Mouse (Mus musculus) megakaryocyte, embryonic 14.5 days (primary cell): Measurements from ENCODE around the gene Vps45. TPM values are rescaled to one million over a fixed set of nuclear protein-coding genes. Genes with fewer than 3 reads are reported as not detected.

Source experiments
- H3K27me3 ChIP-seq: replicated peaks from 2 replicates; pipeline ENCODE3; 2012; ENCODE audit warnings: inconsistent platforms
- H3K36me3 ChIP-seq: replicated peaks from 2 replicates; pipeline ENCODE3; 2012; ENCODE audit warnings: low read length, inconsistent platforms, mixed read lengths
- H3K4me1 ChIP-seq: 2 replicates; pipeline ENCODE4 v1.6.1; 2012; ENCODE audit warnings: inconsistent platforms
- H3K4me3 ChIP-seq: replicated peaks from 2 replicates; pipeline ENCODE3; 2012; ENCODE audit warnings: moderate library complexity, mild to moderate bottlenecking, inconsistent platforms
- H3K9me3 ChIP-seq: 2 replicates; pipeline ENCODE4 v1.6.1; 2012; ENCODE audit warnings: inconsistent platforms
- FLI1 ChIP-seq: IDR thresholded peaks from 2 replicates; pipeline ENCODE4 v1.6.1; 2012; ENCODE audit warnings: low read length, inconsistent platforms, mixed read lengths
- GATA1 ChIP-seq: IDR thresholded peaks from 3 replicates; pipeline ENCODE4 v1.6.1; 2012; ENCODE audit warnings: mixed read lengths, low read length, inconsistent platforms, borderline replicate concordance
- polyA plus RNA-seq: library from polyadenylated mRNA; stranded (reverse); fragments of >175 nt; gene quantifications from 2 replicates; pipeline ENCODE4 v1.2.3, GENCODE M21; 2012; ENCODE audit warnings: low replicate concordance; ENCODE audit not compliant: insufficient read depth

The Vps45 gene
- polyA plus RNA-seq, 1 experiment: 19.4 TPM

- TF ChIP-seq GATA1 (no peak), FLI1 (no peak)
- Histone ChIP-seq H3K4me3 (peak overlapping the region; percentile 84), H3K36me3 (peaks cover 28% of the 10 kb centered on the region), H3K9me3 (no peaks in the 10 kb centered on the region), H3K27me3 (no peaks in the 10 kb centered on the region), H3K4me1 (peaks cover 75% of the 10 kb centered on the region)
Measured at GRCm38 (mm10) chr3:96001560-96001959, 56.7 kb downstream of the Vps45 start.

- Histone ChIP-seq H3K9me3 (no peaks in the 10 kb centered on the region), H3K27me3 (no peaks in the 10 kb centered on the region), H3K4me1 (peaks cover 80% of the 10 kb centered on the region), H3K4me3 (peak overlapping the region; percentile 83), H3K36me3 (peaks cover 28% of the 10 kb centered on the region)
- no peak for TF ChIP-seq GATA1
- TF ChIP-seq FLI1: no peak
Measured at GRCm38 (mm10) chr3:96000921-96001501, 57.3 kb downstream of the Vps45 start.

DNA sequence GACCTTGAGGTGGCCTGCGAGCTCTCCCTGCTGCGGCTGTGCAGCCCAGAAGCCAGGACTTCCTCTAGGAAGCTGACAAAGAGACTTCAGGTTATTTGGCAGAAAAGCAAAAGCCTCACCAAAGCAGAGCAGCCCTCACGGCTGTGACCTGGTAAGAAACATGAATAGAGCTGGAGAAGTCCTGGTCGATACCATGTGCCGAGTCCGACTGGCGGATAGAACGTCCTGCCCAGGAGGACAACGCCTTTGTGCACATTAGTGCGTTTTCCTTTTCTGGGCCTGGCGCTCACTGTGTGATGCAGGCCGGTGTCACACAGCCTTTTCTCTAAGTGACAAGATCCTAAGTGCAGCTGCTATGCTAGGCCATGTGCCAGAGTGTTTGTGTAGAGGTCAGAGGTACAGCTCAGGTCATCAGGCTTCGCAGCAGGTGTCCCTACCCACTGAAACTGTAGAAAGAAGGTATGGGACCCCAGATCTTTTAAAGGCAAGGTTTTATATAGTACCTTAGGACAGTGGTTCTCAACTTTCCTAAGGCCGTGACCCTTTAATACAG, 58.1 kb downstream of the Vps45 start:
- H3K36me3 ChIP-seq: peaks cover 23% of the 10 kb centered on the region
- no peaks in the 10 kb centered on the region for H3K27me3 ChIP-seq
- H3K4me1 ChIP-seq: peaks cover 81% of the 10 kb centered on the region
- peak overlapping the region; percentile 65 for H3K4me3 ChIP-seq
- H3K9me3 ChIP-seq: no peaks in the 10 kb centered on the region
- TF ChIP-seq GATA1 (no peak), FLI1 (no peak)

DNA sequence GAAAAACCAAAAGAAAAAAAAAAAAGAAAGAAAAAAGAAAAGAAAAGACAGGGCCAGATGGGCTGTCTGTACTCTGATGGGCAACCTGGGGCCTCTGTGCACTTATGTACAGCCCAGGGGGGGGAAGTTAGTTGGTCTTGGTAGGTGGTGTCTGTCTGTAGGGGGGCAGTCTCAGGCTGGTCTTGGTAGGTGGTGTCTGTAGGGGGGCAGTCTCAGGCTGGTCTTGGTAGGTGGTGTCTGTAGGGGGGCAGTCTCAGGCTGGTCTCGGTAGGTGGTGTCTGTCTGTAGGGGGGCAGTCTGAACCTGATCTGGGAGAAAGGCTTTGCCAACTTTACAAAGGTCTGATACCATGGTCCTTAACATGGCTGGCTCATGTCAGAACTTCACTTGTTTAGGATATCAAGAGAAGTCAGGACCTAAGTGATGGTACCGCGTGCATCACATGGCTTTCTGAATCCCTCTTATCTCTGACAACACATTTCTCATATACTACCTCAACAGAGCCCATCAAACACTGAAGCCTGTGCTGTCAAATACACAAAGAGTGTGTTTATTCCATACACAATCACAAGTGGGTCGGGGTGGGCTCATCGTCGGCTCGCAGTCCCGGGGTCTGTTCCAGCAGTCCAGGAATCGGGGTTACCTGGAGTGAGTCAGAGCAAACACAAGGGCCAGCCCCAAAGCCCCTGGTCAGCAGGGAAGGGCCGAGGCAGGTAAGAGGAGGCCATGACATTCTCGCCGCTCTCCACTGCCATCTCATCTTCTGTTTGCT, 58.8 kb downstream of the Vps45 start:
- TF ChIP-seq FLI1 (no peak), GATA1 (no peak)
- peak overlapping the region; percentile 65 for H3K4me3 ChIP-seq
- peaks cover 22% of the 10 kb centered on the region for H3K36me3 ChIP-seq
- no peaks in the 10 kb centered on the region for H3K9me3 ChIP-seq
- no peaks in the 10 kb centered on the region for H3K27me3 ChIP-seq
- H3K4me1 ChIP-seq: peaks cover 86% of the 10 kb centered on the region

DNA sequence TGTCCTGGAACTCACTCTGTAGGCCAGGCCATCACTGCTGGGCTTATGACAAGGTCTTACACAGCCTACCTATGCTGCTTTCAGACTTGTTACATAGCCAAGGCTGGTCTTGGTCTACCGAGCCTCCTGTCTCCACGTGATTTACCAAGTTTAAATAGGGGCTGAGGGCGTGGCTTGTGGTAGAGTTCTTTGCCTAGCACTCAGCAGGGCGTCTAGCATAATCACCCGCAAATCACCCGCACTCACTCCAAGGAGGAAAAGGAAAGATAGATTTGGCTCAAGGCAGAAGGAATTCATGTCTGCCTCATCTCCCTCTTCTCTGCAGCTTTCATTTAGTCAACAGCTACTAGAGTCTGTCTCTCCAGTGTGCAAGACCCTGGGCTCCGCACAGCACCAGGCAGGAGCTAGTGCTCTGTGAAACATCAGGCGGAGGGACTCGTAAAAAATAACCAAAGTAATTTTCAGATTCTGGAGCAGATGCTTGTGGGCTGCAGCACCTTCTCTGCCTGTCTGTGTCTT, 61.0 kb downstream of the Vps45 start:
- TF ChIP-seq GATA1 (no peak), FLI1 (no peak)
- Histone ChIP-seq H3K9me3 (no peaks in the 10 kb centered on the region), H3K4me3 (peak overlapping the region; percentile 94), H3K4me1 (peaks cover 90% of the 10 kb centered on the region), H3K36me3 (peaks cover 44% of the 10 kb centered on the region), H3K27me3 (no peaks in the 10 kb centered on the region)

DNA sequence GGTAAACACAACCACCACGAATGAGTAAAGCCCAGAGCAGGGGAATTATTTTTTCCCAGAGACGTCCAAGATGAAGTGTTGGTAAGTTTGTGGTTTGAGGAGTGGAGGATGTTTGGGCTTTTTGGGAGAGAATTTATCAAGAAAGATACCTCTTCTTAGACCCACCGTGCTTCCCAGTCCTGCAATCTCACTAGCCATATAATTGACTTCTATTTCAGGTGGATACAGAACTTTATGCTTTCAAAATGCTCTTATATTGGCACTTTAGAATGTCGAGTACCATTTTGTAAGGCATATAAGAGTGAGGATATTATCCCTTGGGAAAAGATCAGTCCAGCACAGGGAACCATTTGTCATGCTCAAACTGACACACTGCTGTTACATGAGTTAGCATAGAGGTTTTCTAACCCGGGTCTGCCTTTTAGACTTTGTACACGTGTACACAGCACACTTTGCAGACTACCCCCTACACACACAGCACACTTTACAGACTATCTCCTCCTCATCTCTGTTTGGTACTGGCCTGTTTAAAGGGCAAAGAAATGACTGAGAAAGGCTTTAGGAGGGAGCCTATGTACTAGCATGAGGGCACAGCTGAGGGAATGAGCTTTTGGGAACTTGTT, 61.7 kb downstream of the Vps45 start:
- Histone ChIP-seq H3K4me3 (peak overlapping the region; percentile 94), H3K4me1 (peaks cover 88% of the 10 kb centered on the region), H3K27me3 (no peaks in the 10 kb centered on the region), H3K36me3 (peaks cover 49% of the 10 kb centered on the region), H3K9me3 (no peaks in the 10 kb centered on the region)
- no peak for TF ChIP-seq GATA1
- no peak for TF ChIP-seq FLI1

DNA sequence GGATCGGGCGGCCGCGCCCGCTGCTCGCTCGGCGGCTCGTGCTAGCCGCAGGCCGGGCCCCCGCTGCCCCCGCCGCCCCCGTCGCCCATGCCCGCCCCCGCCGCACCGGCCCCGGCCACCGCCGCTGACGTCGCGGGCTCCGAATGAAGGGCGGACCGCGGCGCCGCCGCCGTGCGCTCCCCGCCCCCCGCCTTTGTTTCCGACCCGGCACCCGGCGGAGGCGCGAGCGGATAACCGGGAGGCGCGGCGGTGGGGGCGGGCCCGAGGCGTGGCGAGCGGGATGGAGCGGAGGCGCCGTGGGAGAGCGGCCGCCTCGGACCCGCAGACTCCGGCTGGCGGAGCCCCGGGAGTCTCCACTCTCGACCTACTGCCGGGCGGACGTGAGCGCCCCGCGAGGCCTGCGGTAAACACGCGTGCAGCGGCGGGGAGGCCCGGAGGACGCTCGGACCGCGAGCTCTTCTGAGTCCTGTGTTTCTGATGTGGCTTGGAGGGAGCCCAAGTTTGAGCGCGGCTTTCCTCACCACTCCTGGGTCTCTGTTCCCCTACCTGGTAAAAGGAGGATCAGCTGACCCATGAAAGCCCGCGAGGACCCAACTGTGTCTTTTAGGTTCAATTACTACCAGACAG, 62.4 kb downstream of the Vps45 start, which contains the start of gene Plekho1:
Plekho1 (minus strand) TSS at position 200 of the 627 bp plus-strand sequence.
- Histone ChIP-seq H3K9me3 (no peaks in the 10 kb centered on the region), H3K36me3 (peaks cover 55% of the 10 kb centered on the region), H3K4me3 (peak within 1 kb of the TSS; percentile 94), H3K27me3 (no peaks in the 10 kb centered on the region), H3K4me1 (peaks cover 88% of the 10 kb centered on the region)
- no peak for TF ChIP-seq FLI1
- no peak for TF ChIP-seq GATA1

DNA sequence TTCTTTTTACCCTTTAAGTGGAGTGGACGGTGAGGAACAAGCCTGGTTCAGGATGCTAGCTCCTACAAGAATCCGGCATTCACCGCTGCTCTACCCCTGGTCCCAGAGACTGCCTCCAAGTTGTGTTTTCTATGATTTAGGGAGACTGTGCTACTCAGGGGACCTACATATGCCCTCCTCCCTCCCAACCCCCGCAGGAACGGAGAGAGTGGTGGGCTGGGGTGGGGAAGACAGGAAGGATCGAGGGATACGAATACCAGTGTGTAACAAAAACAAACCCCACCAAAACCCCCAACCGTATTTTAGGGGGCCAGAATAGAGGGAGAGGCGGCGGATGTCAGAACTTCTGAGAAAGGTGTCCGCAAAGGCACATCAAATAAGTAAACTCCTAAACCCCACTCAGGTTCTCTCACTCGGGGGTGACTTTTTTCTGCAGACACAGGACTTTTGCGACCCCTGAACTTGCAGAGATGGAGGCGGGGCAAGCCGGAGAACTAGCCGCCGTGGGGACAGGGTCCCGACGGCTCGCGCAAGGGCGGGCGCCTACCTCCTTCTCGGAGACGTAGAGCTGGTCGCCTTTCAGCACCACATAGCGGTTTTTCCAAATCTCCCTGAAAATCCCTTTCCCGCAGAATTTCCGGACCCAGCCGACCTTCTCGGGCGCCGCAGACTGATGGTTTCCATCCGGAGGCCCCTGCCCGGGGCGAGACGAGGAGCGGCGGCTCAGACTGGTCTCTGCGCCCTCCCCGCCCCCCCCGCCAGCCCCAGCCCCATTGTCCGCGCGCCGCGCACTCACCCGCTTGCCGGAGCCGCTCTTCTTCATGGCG, 63.1 kb downstream of the Vps45 start:
- Histone ChIP-seq H3K27me3 (no peaks in the 10 kb centered on the region), H3K4me1 (peaks cover 88% of the 10 kb centered on the region), H3K4me3 (peak overlapping the region; percentile 94), H3K36me3 (peaks cover 61% of the 10 kb centered on the region), H3K9me3 (no peaks in the 10 kb centered on the region)
- TF ChIP-seq FLI1: no peak
- no peak for TF ChIP-seq GATA1
